Mouse (Mus musculus) embryonic facial prominence, embryonic 15.5 days (tissue): ENCODE measurements at regions not wholly inside any gene's neighbourhood (a gene's known extent, or its start where the extent isn't known, plus 50 kb on each side); places are given as distances from the start of the nearest gene placed in this dataset.

Experiments used
- ATAC-seq: fragments of 200-750 bp; cut with Nextera tagmentation; 2 replicates; pipeline ENCODE4 v1.8.0; 2017; ENCODE audit warnings: low read depth, moderate TSS enrichment; ENCODE audit not compliant: insufficient number of reproducible peaks, low FRiP score, low TSS enrichment
- H3K27ac ChIP-seq: fragments of 300-500 bp; sonication (generic); replicated peaks from 2 replicates; pipeline ENCODE4 v1.5.1; 2015; ENCODE audit warnings: mild to moderate bottlenecking, inconsistent platforms
- H3K27me3 ChIP-seq: fragments of 300-500 bp; sonication (generic); 2 replicates; pipeline ENCODE4 v1.6.1; 2015; ENCODE audit warnings: inconsistent platforms
- H3K36me3 ChIP-seq: fragments of 300-500 bp; sonication (generic); 2 replicates; pipeline ENCODE4 v1.6.1; 2015; ENCODE audit warnings: mild to moderate bottlenecking, inconsistent platforms
- H3K4me1 ChIP-seq: fragments of 300-500 bp; sonication (generic); 2 replicates; pipeline ENCODE4 v1.6.1; 2015; ENCODE audit warnings: inconsistent platforms
- H3K4me2 ChIP-seq: fragments of 300-500 bp; sonication (generic); replicated peaks from 2 replicates; pipeline ENCODE4 v1.6.1; 2015; ENCODE audit warnings: mild to moderate bottlenecking, inconsistent platforms
- H3K4me3 ChIP-seq: fragments of 300-500 bp; sonication (generic); replicated peaks from 2 replicates; pipeline ENCODE4 v1.5.1; 2015; ENCODE audit warnings: mild to moderate bottlenecking, inconsistent platforms
- H3K9ac ChIP-seq: fragments of 300-500 bp; sonication (generic); 2 replicates; pipeline ENCODE4 v1.6.1; 2015; ENCODE audit warnings: inconsistent platforms
- H3K9me3 ChIP-seq: fragments of 300-500 bp; sonication (generic); replicated peaks from 2 replicates; pipeline ENCODE4 v1.6.1; 2016; ENCODE audit warnings: inconsistent platforms
- WGBS: fragments of 180-500 bp; shearing (Covaris S2); methylation state at CpG from one replicate; pipeline ENCODE4 v1.1.7; 2015; 5-methylcytosine and 5-hydroxymethylcytosine counted together

- Histone ChIP-seq H3K9me3 (no peaks in the 10 kb centered on the region), H3K4me3 (no peak overlapping the region), H3K36me3 (no peaks in the 10 kb centered on the region), H3K4me2 (no peak overlapping the region), H3K4me1 (0 out of 2 replicates have a peak, but pooled peaks cover 3% of the 10 kb centered on the region), H3K9ac (no peak overlapping the region), H3K27me3 (no peaks in the 10 kb centered on the region), H3K27ac (no peak overlapping the region)
- 91% methylated on average over 7 of the region's 7 CpGs for WGBS
- ATAC-seq = no peak
Measured at GRCm38 (mm10) chr8:36019895-36020294, 254.3 kb downstream of the Gm19410 start.

GRCm38 (mm10) chr8:36027586-36027985, 262.0 kb downstream of the Gm19410 start:
- H3K9me3 ChIP-seq = no peaks in the 10 kb centered on the region
- H3K4me1 ChIP-seq = no peaks in the 10 kb centered on the region
- H3K4me2 ChIP-seq = no peak overlapping the region
- no peak overlapping the region for H3K4me3 ChIP-seq
- no peak overlapping the region for H3K9ac ChIP-seq
- 59% methylated on average over 11 of the region's 11 CpGs for WGBS
- no peak overlapping the region for H3K27ac ChIP-seq
- H3K36me3 ChIP-seq = no peaks in the 10 kb centered on the region
- no peaks in the 10 kb centered on the region for H3K27me3 ChIP-seq
- ATAC-seq = no peak

- Histone ChIP-seq H3K4me3 (no peak overlapping the region), H3K27me3 (no peaks in the 10 kb centered on the region), H3K4me2 (no peak overlapping the region), H3K9ac (no peak overlapping the region), H3K27ac (no peak overlapping the region), H3K36me3 (no peaks in the 10 kb centered on the region), H3K4me1 (no peaks in the 10 kb centered on the region), H3K9me3 (no peaks in the 10 kb centered on the region)
- no peak; the same call in 1 of the 2 replicates for ATAC-seq
- 47% methylated on average over 9 of the region's 9 CpGs for WGBS
Measured at GRCm38 (mm10) chr8:36028121-36028955, 262.7 kb downstream of the Gm19410 start.

GRCm38 (mm10) chr8:36029445-36029844, 263.9 kb downstream of the Gm19410 start:
- 59% methylated on average over 2 of the region's 2 CpGs for WGBS
- H3K4me3 ChIP-seq = no peak overlapping the region
- H3K36me3 ChIP-seq = no peaks in the 10 kb centered on the region
- H3K9ac ChIP-seq = no peak overlapping the region
- H3K9me3 ChIP-seq = no peaks in the 10 kb centered on the region
- ATAC-seq = no peak
- no peak overlapping the region for H3K27ac ChIP-seq
- H3K4me2 ChIP-seq = no peak overlapping the region
- no peaks in the 10 kb centered on the region for H3K4me1 ChIP-seq
- no peaks in the 10 kb centered on the region for H3K27me3 ChIP-seq

- Histone ChIP-seq H3K4me1 (no peaks in the 10 kb centered on the region), H3K27ac (no peak overlapping the region), H3K27me3 (no peaks in the 10 kb centered on the region), H3K4me2 (no peak overlapping the region), H3K9me3 (no peaks in the 10 kb centered on the region), H3K4me3 (no peak overlapping the region), H3K36me3 (no peaks in the 10 kb centered on the region), H3K9ac (no peak overlapping the region)
- 56% methylated on average over 3 of the region's 3 CpGs for WGBS
- ATAC-seq = no peak
Measured at GRCm38 (mm10) chr8:36030237-36030636, 264.6 kb downstream of the Gm19410 start.

- Histone ChIP-seq H3K27ac (no peak overlapping the region), H3K36me3 (no peaks in the 10 kb centered on the region), H3K9ac (no peak overlapping the region), H3K27me3 (no peaks in the 10 kb centered on the region), H3K9me3 (no peaks in the 10 kb centered on the region), H3K4me2 (no peak overlapping the region), H3K4me1 (no peaks in the 10 kb centered on the region), H3K4me3 (no peak overlapping the region)
- no peak for ATAC-seq
- WGBS = 52% methylated on average over 10 of the region's 10 CpGs
Measured at GRCm38 (mm10) chr8:36031966-36032719, 266.6 kb downstream of the Gm19410 start.

GRCm38 (mm10) chr8:36035339-36035738, 269.7 kb downstream of the Gm19410 start:
- no peak overlapping the region for H3K27ac ChIP-seq
- ATAC-seq = no peak
- H3K4me3 ChIP-seq = no peak overlapping the region
- 86% methylated on average over 7 of the region's 7 CpGs for WGBS
- no peaks in the 10 kb centered on the region for H3K27me3 ChIP-seq
- H3K4me2 ChIP-seq = no peak overlapping the region
- no peaks in the 10 kb centered on the region for H3K36me3 ChIP-seq
- no peaks in the 10 kb centered on the region for H3K9me3 ChIP-seq
- no peak overlapping the region for H3K9ac ChIP-seq
- no peaks in the 10 kb centered on the region for H3K4me1 ChIP-seq

GRCm38 (mm10) chr8:36036271-36036670, 270.7 kb downstream of the Gm19410 start:
- H3K27ac ChIP-seq = no peak overlapping the region
- no peaks in the 10 kb centered on the region for H3K36me3 ChIP-seq
- no peak overlapping the region for H3K4me2 ChIP-seq
- ATAC-seq = no peak
- 63% methylated on average over 6 of the region's 6 CpGs for WGBS
- no peaks in the 10 kb centered on the region for H3K4me1 ChIP-seq
- no peak overlapping the region for H3K9ac ChIP-seq
- no peak overlapping the region for H3K4me3 ChIP-seq
- H3K27me3 ChIP-seq = no peaks in the 10 kb centered on the region
- H3K9me3 ChIP-seq = no peaks in the 10 kb centered on the region

- Histone ChIP-seq H3K9me3 (no peaks in the 10 kb centered on the region), H3K4me2 (no peak overlapping the region), H3K9ac (no peak overlapping the region), H3K4me1 (no peaks in the 10 kb centered on the region), H3K4me3 (no peak overlapping the region), H3K27me3 (no peaks in the 10 kb centered on the region), H3K36me3 (no peaks in the 10 kb centered on the region), H3K27ac (no peak overlapping the region)
- 59% methylated on average over 6 of the region's 6 CpGs for WGBS
- ATAC-seq = peak; percentile 67
Measured at GRCm38 (mm10) chr8:36041222-36041864, 275.8 kb downstream of the Gm19410 start.

- no peak overlapping the region for H3K4me3 ChIP-seq
- no peaks in the 10 kb centered on the region for H3K27me3 ChIP-seq
- no peaks in the 10 kb centered on the region for H3K9me3 ChIP-seq
- 66% methylated on average over 4 of the region's 4 CpGs for WGBS
- ATAC-seq = no peak
- no peaks in the 10 kb centered on the region for H3K4me1 ChIP-seq
- H3K9ac ChIP-seq = no peak overlapping the region
- no peak overlapping the region for H3K4me2 ChIP-seq
- no peaks in the 10 kb centered on the region for H3K36me3 ChIP-seq
- no peak overlapping the region for H3K27ac ChIP-seq
Measured at GRCm38 (mm10) chr8:36042594-36042993, 277.0 kb downstream of the Gm19410 start.
